Mouse (Mus musculus) thymus, postnatal 36 days (tissue): Measurements from ENCODE around the gene Tmem143.

Source experiments
- DNase-seq, 2 experiments: peaks; one replicate each; pipeline ENCODE4 v3.0.0; 2022; ENCODE audit warnings: mixed read lengths in 2 of 2

Tmem143 gene

DNA sequence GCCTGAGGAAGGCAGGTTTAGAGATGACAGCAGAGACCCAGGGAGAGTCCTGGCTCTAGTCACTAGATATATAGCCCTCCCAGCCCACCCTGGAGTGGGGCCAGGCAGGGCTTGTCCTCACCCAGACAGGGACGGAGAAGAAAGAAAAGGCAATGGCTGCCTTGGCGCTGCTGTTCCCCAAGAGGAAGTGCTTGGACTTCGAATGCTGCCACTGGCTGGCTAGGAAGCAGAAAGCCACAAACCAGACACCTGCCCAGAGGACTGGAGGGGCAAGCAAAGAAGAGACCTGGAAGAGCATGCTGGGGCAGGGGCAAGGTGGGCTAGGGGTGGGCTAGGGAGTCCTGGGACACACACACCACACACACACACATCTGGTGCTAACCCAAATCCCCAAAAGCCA, 9.5 kb upstream of the Tmem143 start:
- no peak for DNase-seq

DNA sequence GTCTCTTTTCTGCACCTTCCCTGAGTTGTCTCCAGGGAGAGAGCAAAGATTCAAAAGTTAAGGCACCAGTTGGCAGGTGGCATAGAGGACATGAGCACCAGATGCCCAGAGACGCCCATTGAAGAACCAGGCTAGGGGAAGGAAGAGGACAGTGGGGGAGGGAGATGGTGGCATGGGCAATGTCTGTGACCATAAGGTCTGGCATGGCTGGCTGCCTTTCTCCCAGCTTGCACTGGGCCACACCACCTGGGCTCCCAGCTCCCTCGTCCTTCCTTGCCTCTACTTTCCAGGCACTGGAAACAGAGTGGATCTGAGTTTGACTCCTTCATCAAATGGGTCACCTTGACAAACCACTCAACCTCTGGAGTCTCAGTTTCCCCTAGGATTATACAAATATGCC, 4.1 kb upstream of the Tmem143 start:
- no peak for DNase-seq

DNA sequence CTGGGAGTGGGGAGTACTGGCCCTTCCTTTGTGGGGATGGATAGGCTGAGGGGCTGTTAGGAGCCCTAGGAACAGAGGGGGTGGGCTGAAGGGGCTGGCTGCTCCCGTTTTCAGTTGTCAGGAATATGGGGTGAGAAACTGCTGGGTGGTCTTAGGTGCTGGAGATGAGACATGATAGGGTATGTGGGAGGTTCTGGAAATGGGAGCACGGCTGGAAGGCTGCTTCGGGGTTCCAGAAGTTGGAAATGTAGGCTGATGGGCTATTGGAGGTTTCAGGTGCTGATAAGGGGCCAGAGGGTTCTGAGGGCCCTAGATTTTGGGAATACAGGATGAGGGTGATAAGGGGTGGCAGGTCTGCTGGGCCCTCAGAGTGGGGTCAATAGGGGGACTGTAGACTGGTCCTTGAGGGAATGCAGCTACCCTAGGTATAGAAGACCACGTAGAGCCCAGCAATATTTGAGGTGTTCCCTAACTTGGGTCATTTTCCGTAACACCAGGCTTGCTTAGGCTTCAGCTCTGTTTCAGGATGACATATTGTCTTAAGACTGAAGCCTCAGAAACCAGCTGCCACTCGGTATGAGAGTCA, 717 bp upstream of the Tmem143 start:
- DNase-seq = no peak

DNA sequence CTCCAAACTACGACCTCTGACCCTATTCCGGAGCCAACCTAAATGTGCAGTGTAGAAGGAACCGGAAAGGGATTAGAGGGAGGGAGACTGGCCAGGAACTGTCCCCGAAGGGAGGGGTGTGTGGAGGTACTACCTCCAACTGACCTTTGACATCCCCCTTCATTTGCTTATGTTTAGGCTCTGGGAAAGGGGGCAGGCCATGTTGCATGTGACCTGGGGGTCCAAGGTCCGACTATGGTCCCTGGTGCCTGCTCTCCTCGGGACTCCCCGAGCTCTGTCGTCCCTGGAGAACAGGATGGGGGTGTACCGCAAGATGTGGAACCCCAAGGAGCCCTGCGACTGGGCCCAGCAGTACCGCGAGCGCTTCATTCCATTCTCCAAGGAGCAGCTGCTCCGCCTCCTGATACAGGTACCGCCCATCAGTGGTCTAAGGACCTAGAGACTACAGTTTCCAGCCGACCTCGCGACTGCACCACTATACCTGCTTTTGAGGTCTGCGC, 567 bp downstream of the Tmem143 start:
- DNase-seq = peak; percentile 50 to 65

DNA sequence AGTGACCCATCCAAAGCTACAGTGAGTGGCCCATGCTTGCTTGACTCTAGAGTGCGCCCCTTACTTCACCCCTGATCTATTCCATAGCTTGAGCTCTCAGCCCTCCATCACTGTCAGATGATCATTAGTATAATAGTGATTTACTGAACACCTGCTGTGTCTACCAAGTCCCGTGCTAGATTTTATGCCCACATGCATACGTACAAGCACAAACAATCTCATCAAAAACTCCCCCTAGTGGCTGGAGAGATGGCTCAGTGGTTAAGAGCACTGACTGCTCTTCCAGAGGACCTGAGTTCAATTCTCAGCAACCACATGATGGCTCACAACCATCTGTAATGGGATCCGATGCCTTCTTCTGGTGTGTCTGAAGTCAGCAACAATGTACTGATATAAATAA, 1.4 kb downstream of the Tmem143 start:
- peak; percentile 31 to 38 for DNase-seq

DNA sequence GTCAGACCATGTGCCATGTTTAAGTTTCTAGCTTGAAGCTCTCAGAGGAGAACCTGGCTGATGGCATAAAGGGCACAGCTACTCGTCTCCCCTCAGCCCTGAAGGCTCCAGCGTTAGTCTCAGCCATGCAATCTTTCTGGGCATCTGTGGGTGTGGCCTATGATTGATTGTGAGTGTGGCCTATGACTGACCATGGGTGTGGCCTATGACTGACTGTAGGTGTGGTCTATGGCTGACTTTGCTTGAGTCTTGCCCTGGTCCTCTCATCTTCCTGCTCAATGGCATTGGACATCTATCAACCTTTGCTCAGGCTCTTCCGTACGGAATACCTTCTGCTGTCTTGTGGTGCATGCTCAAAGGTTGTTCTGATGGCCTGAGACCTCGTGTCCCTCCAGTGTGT, 4.8 kb downstream of the Tmem143 start:
- no peak for DNase-seq

DNA sequence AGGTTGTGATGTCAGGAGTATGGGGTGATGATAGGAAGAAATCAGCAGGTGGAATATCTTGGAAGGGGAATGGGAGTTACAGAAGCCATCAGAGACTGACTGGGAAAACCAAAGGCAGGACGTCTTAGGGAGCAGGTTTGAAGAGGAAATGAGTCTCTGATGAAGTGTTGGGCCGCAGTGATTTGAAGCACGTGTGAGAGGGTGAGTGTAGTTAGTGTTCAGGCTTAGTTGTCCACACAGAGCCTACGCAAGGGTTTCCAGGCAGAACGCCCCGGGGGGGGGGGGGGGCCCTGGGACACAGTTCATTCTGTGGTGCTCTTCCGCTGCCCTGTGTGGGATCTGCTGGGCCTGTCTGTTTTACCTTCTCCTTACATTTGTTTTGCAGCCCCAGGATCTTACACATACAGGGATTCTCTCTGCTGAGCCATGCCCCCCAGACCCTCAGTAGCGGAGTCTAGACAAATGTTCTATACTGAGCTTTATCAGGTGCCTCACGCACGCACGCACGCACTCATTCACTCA, 5.8 kb downstream of the Tmem143 start:
- DNase-seq = no peak

DNA sequence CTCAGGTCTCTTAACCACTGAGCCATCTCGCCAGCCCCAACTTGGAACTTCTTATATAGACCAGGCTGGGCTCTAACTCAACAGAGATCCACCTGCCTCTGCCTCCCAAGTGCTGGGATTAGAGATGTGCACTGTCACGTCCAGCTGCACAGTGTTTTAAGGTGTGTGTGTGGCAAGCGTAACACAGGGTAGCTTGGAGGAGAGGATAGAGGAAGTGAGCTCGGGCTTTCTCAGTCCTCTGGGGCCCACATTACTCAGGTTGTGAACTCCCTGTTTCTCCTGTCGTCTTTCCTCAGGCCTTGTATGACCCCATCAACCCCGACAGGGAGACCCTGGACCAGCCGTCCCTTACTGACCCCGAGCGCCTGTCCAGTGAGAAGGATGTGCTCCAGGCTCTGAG, 9.9 kb downstream of the Tmem143 start:
- DNase-seq = no peak

DNA sequence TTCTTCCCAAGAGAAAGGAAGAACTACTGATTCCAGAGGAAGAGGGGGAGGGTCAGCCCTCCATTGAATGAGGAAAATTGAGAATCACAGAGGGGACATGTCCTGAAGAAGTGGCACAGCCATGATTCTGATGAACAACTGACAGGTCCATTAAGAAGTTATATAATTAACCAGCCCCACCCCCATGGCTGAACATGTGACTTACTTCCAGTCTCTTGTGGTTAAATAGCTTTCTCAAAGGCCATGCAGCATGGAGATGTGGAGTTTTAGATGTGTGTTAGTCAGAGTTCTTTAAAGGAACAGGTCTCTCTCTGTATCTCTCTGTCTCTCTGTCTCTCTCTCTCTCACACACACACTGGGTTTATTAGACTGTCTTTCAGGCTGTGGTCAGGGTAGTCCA, 11.6 kb downstream of the Tmem143 start:
- no peak for DNase-seq

DNA sequence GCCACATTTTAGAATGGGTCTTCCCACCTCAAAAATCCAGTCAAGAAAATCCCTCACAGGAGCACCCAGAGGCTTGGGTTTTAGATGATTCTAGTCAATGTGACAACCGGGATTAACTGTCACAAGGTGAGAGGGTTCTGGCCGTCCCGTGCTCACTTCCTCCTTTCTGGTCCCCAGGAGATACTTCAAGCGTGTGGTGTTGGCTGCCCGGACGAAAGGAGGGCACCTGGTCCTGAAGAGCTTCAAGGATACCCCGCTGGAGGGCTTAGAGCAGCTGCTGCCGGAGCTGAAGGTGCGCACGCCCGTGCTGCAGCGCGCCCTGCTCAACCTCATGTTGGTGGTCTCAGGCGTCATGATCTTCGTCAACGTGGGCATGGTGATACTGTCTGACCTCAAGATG, 12.4 kb downstream of the Tmem143 start:
- DNase-seq = no peak

DNA sequence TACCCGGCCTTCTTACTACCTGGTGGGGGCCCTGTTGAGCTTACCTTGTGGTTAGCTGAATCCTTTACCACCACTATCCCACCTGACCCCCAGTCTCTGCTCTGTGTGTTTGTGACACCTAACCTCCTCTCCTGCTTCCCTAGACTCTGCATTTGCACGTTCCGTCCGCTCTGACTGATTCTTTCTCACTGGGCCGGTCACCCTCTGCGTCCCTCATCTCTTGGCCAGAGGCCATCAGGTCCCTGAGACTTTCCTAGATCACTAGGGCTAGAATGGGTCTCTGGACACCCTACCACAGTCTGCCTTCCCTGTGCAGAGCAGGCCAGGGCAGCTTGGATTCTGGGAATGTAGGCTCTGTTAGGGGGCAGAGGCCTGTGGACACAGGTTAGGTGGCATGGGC, 17.3 kb downstream of the Tmem143 start:
- DNase-seq = no peak

DNA sequence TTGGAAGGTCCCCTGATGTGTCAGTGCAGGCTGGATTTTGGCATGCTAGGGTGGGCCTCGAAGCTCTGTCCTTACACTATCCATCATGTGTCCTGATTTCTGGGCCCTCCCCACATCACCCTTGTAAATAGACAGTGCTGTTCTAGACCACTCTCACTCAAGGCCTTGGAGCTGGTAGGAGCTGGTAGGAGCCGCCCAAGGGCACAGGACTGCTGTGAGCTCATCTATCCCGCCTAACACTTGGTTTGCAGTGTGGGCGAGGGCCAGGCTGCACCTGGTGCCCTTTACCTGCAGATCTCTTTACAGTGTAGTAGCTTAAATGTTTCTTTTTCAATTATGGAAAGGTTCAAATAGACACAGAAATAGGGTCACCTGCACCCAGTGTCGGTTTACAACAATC, 18.3 kb downstream of the Tmem143 start:
- no peak for DNase-seq

DNA sequence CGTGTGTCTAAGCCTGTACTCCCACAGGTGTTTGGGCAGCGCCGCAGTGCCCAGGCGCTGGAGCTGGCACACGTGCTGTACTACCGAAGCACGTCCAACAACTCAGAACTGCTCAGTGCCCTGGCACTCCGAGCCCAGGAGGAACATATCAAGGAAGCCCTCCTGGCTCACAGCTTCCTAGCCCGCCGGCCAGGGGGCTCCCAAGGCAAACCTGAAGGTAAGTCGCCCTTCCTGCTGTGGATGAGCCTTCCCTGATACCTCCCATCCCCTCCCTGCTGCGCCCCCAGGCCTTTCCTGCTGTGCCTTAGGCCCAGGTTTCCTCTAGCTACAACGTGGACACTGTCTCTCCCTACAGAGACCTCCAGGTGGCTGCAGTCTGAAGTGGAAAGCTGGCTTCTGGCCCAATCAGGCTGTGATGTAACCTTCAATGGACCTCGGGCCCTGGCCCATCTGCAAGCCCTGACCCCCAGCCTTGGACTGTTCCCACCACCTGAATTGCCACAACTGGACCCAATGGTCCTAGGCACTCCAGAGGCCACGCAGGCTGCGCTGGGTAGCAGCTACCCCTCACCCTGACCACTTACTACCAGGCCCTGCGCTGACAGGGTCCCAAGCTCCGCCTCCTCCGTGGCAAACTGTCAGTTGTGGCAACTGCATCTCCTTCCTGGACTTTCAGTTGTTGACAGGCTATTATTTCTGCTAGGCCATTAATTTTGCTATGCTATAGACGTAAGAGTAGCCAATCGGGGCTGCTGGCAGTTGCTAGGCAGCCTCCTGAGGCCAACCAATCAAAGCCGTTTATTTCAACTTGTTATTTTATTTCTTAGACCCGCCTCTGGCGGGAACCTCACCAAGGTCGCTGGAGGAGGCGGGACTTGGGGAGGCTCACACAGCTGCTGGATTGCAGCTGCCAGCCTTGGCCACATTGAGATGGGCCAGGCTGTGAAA, 19.6 kb downstream of the Tmem143 start:
- DNase-seq = peak; percentile 81 to 92

DNA sequence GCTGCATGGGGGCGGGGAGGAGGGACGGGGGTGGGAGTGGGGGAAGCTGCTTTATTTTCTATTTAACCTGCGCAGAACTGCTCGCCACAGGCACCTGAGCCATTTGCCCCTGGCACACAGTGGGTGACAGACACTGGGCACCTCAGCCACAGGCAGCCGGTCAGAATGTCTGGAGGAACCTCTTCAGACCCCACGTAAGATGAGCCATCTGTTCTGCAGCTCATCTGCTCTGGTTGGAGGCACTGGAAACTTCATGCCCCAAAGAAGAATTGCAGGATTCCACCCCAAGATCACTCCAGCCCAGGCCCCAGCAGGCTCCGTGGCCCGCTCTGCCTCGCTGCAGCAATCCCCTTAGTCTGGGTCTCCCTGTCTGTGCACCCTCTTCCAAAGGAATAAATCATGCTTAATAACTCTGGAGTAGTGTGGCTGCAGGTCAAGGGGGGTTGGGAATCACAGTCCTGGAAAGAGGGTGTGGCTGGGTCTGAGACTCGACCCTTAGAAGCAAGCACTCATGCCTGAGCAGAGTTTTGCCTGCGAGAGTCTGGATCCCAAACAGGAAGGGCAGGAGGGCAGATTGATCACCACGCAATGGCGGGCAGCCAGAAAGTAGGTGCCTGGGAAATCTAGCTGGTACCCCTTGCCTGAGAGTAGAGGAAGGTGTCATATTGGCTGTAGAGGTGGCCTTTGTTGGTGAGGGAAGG, 20.4 kb downstream of the Tmem143 start:
- peak; percentile 31 to 39 for DNase-seq

DNA sequence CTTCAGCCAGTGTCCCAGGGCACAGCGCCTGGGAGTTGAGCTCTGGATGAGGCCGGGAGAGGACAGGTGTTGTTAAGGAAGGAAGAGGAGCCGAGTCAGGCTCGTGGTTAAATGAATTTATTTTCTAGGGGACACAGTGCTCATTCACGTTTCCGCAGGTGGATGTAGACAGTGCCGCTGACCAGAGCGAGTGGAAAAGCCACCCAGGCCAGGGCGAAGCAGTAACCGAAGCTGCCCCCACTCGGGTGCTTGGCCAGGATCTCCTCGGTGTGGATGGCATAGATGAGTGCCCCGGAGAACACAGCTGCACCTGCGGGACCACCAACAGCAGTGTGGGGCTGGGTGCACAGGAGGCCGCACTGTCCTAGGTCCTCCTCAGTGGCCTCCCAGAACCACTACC, 21.2 kb downstream of the Tmem143 start:
- DNase-seq = peak in 1 of 2 experiments; percentile 38

DNA sequence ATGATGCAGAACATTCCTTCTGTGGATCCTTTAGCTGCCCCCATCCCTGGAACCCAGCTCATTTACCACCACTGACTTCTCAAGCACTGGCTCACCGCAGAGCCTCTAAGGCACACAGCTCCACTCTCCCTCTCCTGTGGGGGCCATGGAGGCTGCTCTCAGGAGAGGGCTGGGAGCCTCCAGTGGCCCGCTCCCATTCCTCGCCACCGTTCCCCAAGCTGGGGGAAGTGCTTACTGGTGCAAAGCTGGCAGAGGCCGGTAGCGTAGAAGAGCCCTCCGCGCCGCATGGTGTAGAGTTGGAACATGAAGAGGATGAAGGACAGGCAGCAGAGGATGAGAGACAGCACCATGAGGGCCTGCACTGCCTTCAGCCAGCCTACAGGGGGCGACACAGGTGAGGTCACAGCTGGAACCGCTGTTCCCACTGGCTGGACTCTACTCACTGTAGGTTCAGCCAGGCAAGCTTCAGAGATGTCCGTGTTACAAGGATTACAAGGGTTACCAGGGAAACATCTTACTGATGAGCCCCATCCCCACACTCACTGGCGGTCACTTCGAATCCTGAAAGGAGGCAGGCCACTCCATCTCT, 22.4 kb downstream of the Tmem143 start:
- DNase-seq = peak; percentile 32 to 42

DNA sequence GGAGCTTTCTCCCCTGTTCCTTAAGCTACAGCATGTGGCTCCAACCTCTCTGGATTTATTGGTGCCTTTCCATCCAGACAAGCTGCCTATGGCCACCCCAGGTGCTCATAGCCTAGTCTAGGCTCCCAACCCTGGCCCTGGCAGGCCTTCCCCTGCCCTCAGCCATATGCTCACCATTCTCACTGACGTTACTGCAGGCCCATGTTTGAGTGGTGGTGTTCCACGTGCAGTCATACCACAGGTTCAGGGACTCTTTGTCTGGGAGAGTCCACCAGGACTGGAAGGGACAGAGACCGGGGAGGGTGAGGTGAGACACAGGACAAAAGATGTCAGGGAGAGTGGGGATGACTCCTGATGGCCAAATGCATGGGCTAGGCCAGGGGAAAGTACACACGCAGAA, 23.0 kb downstream of the Tmem143 start:
- no peak for DNase-seq

DNA sequence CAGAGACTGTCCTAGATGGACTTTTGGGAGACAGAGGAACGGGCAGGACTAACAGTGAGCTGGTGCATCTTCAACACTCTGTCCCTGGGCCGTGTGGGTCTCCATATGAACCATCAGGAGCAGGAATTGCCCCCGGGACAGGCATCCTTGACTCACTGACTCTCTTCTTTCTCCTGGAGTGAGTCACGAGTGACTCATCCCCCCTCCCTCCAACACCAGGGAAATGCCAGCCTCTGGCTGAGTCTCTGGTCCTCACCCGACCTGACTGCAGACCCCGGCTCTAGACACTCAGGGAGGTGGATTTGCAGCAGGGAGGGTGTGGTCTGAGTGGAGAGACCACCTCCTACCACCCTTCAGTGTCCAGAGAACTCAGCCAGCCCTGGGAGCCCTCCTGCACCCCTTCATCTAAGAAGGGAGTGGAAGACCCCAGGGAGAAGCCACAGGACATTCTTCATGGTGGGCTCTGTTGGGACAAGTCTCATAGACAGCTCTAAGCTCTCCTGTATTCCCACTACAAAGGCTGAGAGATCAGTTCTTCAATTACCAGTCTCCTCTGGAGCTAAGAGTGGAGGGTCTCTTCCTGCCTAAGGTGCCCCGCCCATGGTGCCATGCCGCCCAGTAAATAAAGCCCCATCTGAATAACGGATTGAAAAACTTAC, 24.0 kb downstream of the Tmem143 start:
- peak; percentile 39 to 46 for DNase-seq

DNA sequence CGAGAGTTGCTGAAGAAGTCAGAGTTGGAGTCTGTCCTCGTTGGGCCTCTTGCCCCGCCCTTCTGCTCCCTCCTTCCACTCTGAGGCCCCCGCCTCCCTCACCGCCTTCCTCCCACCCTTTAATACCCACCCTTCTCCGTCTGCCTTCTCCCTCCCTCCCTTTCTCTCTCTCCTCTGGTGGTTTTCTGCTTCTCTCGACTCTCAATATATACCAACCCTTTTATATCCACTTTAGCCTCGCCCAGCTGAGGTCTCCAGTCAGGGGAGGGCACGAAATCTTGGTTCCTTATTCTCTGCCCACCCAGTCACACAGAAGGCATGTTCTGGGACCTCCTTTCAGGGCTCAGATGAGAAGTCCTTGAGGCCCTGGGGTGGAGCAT, 24.5 kb downstream of the Tmem143 start, which contains the start of gene Emp3:
Emp3 (minus strand) TSS at position 163 of the 380 bp plus-strand sequence.
- peak; percentile 75 to 84 for DNase-seq

DNA sequence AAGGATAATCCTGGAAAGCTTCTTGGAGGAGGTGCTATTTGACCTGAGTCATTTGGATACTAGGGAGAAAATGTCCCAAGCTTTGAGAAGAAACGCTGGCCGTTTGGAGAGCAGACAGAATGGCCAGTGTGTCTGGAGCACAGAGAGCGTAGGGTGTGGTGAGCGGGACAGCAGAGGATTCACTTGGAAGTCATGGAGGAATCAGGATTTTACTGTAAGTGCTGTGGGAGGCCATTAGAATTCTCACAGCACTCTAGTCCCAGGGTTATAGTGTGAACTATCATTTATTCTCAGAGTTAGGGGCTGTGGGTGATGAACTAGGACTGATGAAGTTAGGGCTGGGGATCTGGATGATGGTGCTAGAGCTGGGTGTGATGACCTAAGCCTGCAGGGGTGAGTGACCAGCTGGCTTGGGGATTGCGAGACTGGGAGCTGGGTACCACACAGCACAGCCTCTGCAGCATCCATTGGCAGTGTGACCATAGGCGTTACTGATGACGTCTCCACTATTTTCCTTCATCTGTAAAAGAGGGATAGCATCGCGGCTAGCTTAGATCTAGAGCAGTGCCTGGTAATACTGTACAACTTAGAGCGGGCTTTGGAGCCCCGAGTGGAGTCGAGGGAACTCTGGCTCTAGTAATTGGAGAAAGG, 25.3 kb downstream of the Tmem143 start:
- no peak for DNase-seq

DNA sequence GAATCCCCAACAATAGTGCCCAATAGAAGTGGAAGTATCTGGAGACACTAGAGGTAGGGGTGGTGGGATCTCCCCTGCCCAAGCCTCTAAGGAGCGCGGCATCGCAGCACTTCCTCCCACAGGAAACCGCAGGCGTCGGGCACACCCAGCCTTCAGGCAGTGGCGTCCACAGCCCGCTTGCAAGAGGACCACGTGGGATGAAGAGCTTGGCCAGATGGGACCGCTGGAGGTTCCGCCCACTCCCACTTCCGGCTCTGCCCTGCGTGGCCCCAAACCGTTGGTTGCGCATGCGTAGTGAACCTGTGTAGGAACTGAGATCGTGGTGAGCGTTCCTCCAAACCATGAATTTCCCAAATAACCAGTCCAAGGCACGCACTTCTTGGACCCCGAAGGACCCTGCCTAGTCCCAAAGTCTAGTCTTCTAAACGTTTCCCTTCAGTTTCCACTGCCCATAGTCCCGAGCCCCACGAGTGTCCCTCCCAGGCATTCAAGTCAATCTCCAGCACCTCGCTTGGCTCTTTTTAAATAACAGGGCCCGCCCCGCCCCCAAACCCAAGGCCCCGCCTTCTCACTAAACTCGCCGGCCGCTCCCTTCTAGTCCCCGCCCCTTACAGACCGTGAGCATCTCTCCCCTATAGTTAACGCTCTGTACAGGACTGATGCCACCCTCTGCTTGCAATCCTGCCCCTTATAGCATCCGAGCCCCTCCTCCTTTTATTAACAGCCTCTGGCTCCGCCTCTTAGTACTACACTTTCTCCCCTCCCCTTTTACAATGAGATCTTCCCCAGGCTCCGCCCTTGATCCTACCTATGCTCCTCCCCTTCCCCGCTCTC, 26.4 kb downstream of the Tmem143 start:
- DNase-seq = peak; percentile 91 to 96
